ENCODE assay signal across 9 mouse cellular contexts in genomic region chr7:126323729-126324128, GRCm38 (mm10). TPM values are rescaled to one million over a fixed set of nuclear protein-coding genes. Genes with fewer than 3 reads are reported as not detected.
DNase-seq lines count a peak whose midpoint lies in the region; ATAC-seq and TF ChIP-seq lines count a peak whose summit lies in the region.
"Had no signal": no experiment of that assay in that cellular context is flagged by ENCODE, and none has a peak within 500 bp of the region (broad histone marks: within the 10 kb centered on the region; RNA-seq: fewer than 3 reads in every experiment).

No protein-coding gene starts in this region.

- H3K27ac ChIP-seq in liver, postnatal 0 days (ENCODE audit: low read depth) = no peak overlapping the region
- H3K27ac ChIP-seq: midbrain, embryonic 12.5 days had no signal

- H3K9me3 ChIP-seq in liver, postnatal 0 days (ENCODE audit: low read length) = no peaks in the 10 kb centered on the region
- H3K9me3 ChIP-seq: midbrain, embryonic 12.5 days had no signal

- 5% methylated on average over 11 of the region's 11 CpGs for WGBS in liver, postnatal 0 days (ENCODE audit: insufficient replicate concordance)

- H3K27me3 ChIP-seq in liver, postnatal 0 days (ENCODE audit: insufficient read depth, low read length) = peaks cover 5% of the 10 kb centered on the region; the same call in 1 of the 2 replicates

- H3K36me3 ChIP-seq in liver, postnatal 0 days (replicated peaks; ENCODE audit: insufficient read depth, low read length) = no peaks in the 10 kb centered on the region
- H3K36me3 ChIP-seq: midbrain, embryonic 12.5 days had no signal

- ATAC-seq in liver, postnatal 0 days = no peak

- no peak overlapping the region for H3K4me2 ChIP-seq in liver, postnatal 0 days (ENCODE audit: low read depth, low read length)
- H3K4me2 ChIP-seq: midbrain, embryonic 12.5 days had no signal

- no peak for TF ChIP-seq EP300 in liver, postnatal 0 days (IDR thresholded peaks at IDR 0.05; ENCODE audit: low read depth)

- peak; percentile 92 for DNase-seq in CD4-positive, CD25-positive, alpha-beta regulatory T cell, adult 2 months (ENCODE audit: low read depth, low spot score)
- peak; percentile 89 for DNase-seq in MN1 (ENCODE audit: low spot score)
- DNase-seq in cerebellum, adult 9-10 months = peak; percentile 81
- peak; percentile 80 for DNase-seq in gastrocnemius, postnatal 10 days
- peak; percentile 82 for DNase-seq in kidney, postnatal 14 days
- DNase-seq in liver, postnatal 0 days = peak; percentile 85
- DNase-seq in right cerebral cortex, postnatal 14 days = peak; percentile 87
- DNase-seq in urinary bladder, postnatal 25 days (ENCODE audit: low spot score) = peak; percentile 77

- no peaks in the 10 kb centered on the region for H3K4me1 ChIP-seq in liver, postnatal 0 days (ENCODE audit: insufficient read depth)
- H3K4me1 ChIP-seq: midbrain, embryonic 12.5 days had no signal

- no peak overlapping the region for H3K9ac ChIP-seq in liver, postnatal 0 days (replicated peaks)
- H3K9ac ChIP-seq: midbrain, embryonic 12.5 days had no signal

- TF ChIP-seq CTCF in liver, postnatal 0 days (IDR thresholded peaks at IDR 0.05; ENCODE audit: low read depth) = peak; percentile 91

- no peak overlapping the region for H3K4me3 ChIP-seq in liver, postnatal 0 days (ENCODE audit: low read depth, low read length)
- H3K4me3 ChIP-seq: midbrain, embryonic 12.5 days had no signal

RNA-seq across cellular contexts. Expression of gene Lat, which starts 45.6 kb away (rescaled TPM):
- 1 to 10 TPM in 1 of 2 experiments, under 1 TPM in 1; 0.42 to 1.1 TPM for total RNA-seq in gastrocnemius, postnatal 10 days (2021)
- polyA plus RNA-seq in liver, postnatal 0 days (2015; fragmentation: Nextera tagmentation; extraction: Ambion mirVana) = 8.7 and 9.2 TPM in 2 replicates

RNA-seq across cellular contexts. Expression of gene Sbk1, which starts 51.3 kb away (rescaled TPM):
- 10 to 100 TPM; 35.2 to 38.0 TPM for total RNA-seq in gastrocnemius, postnatal 10 days (2021)
- 5.2 and 6.5 TPM in 2 replicates for polyA plus RNA-seq in liver, postnatal 0 days (2015; fragmentation: Nextera tagmentation; extraction: Ambion mirVana)

RNA-seq across cellular contexts. Expression of gene Spns1, which starts 53.5 kb away (rescaled TPM):
- total RNA-seq in gastrocnemius, postnatal 10 days (2021) = 10 to 100 TPM; 25.1 to 28.0 TPM
- 17.2 and 18.6 TPM in 2 replicates for polyA plus RNA-seq in liver, postnatal 0 days (2015; fragmentation: Nextera tagmentation; extraction: Ambion mirVana)
